Mouse (Mus musculus): ENCODE results near the gene Cask.

GRCm38 (mm10) chrX:13688356-13688755, 162.8 kb downstream of the Cask start:
- TF ChIP-seq POLR2A (IDR thresholded peaks at IDR 0.05; ENCODE audit: control insufficient read depth, extremely low read depth, insufficient read depth, low read length, poor library complexity) (no peak), CTCF (IDR thresholded peaks at IDR 0.05; ENCODE audit: borderline replicate concordance, control insufficient read depth, extremely low read depth, insufficient read depth, low read length, poor library complexity) (no peak)
